Mouse (Mus musculus) common myeloid progenitor, adult 5-6 weeks (primary cell): ENCODE results near the gene Nrxn1. TPM values are rescaled to one million over a fixed set of nuclear protein-coding genes. Genes with fewer than 3 reads are reported as not detected.
A peak's percentile ranks its signal among the peaks of the same experiment; 100 is the strongest.
"Not testable (repeated sequence)": the region's sequence is repeated elsewhere in the genome, so short reads cannot be mapped to it uniquely, and the experiment has no call there.

ENCODE experiments used
- ATAC-seq: replicated peaks from 2 replicates; pipeline ENCODE4 v1.8.0; 2016; ENCODE audit warnings: low read depth, mild to moderate bottlenecking, moderate TSS enrichment, inconsistent platforms; ENCODE audit not compliant: poor library complexity, severe bottlenecking
- total RNA-seq: library from RNA; stranded (forward); fragments of 200-1000, 187-1606 nt; gene quantifications from 2 replicates; pipeline ENCODE4 v1.2.3, GENCODE M21; 2017

The Nrxn1 gene
- total RNA-seq, 1 experiment from 2014 or later = 17.0 TPM

- no peak for ATAC-seq
Observed at GRCm38 (mm10) chr17:90599570-90600524, 493.0 kb downstream of the Nrxn1 start.

- no peak for ATAC-seq
Observed at GRCm38 (mm10) chr17:90594798-90595533, 497.9 kb downstream of the Nrxn1 start.

GRCm38 (mm10) chr17:90586891-90587290 lies 506.0 kb downstream of the Nrxn1 start:
- ATAC-seq = no peak

- peak; percentile 83 for ATAC-seq
Observed at GRCm38 (mm10) chr17:90584666-90585195, 508.1 kb downstream of the Nrxn1 start.

GRCm38 (mm10) chr17:90583826-90584534 lies 508.9 kb downstream of the Nrxn1 start:
- peak; percentile 89 for ATAC-seq

GRCm38 (mm10) chr17:90583196-90583595 lies 509.7 kb downstream of the Nrxn1 start:
- ATAC-seq = no peak

- no peak for ATAC-seq
Observed at GRCm38 (mm10) chr17:90569877-90570276, 523.0 kb downstream of the Nrxn1 start.

- ATAC-seq = no peak
Observed at GRCm38 (mm10) chr17:90565186-90565585, 527.7 kb downstream of the Nrxn1 start.

GRCm38 (mm10) chr17:90556376-90556775 lies 536.5 kb downstream of the Nrxn1 start:
- ATAC-seq = no peak

- ATAC-seq = no peak
Observed at GRCm38 (mm10) chr17:90550415-90550814, 542.5 kb downstream of the Nrxn1 start.

- ATAC-seq = no peak
Observed at GRCm38 (mm10) chr17:90546806-90547205, 546.1 kb downstream of the Nrxn1 start.

- no peak for ATAC-seq
Observed at GRCm38 (mm10) chr17:90544639-90545259, 548.1 kb downstream of the Nrxn1 start.

- no peak for ATAC-seq
Observed at GRCm38 (mm10) chr17:90543986-90544638, 548.8 kb downstream of the Nrxn1 start.

- ATAC-seq = no peak
Observed at GRCm38 (mm10) chr17:90531443-90531842, 561.4 kb downstream of the Nrxn1 start.

- no peak for ATAC-seq
Observed at GRCm38 (mm10) chr17:90506026-90506425, 586.8 kb downstream of the Nrxn1 start.

- ATAC-seq = not testable (repeated sequence)
Observed at GRCm38 (mm10) chr17:90503999-90504398, 588.9 kb downstream of the Nrxn1 start.

- peak; percentile 84 for ATAC-seq
Observed at GRCm38 (mm10) chr17:90501023-90501675, 591.7 kb downstream of the Nrxn1 start.

- no peak for ATAC-seq
Observed at GRCm38 (mm10) chr17:90479531-90480250, 613.2 kb downstream of the Nrxn1 start.
